Mouse (Mus musculus): Measurements from ENCODE around the gene Gstt3. TPM values are rescaled to one million over a fixed set of nuclear protein-coding genes. Genes with fewer than 3 reads are reported as not detected.

Gstt3 gene
- total RNA-seq, 2 experiments from 2014 or later: 1.6 to 1.8 TPM

GRCm38 (mm10) chr10:75797619-75798175 lies 16.5 kb upstream of the Gstt3 start:
- peak in 1 of 2 experiments; percentile 24 for DNase-seq (ENCODE audit: low spot score in 2 of 2)
- H3K27ac ChIP-seq: peak overlapping the region; percentile 83
- TF ChIP-seq CTCF (conservative IDR thresholded peaks at IDR 0.05): no peak
- H3K4me3 ChIP-seq: peak overlapping the region; percentile 65

- Histone ChIP-seq H3K4me3 (peak overlapping the region; percentile 65; the same call in 1 of the 2 replicates), H3K27ac (no peak overlapping the region)
- TF ChIP-seq CTCF (conservative IDR thresholded peaks at IDR 0.05): no peak
- DNase-seq (ENCODE audit: low spot score in 2 of 2): no peak
Measured at GRCm38 (mm10) chr10:75796731-75797516, 15.7 kb upstream of the Gstt3 start.

GRCm38 (mm10) chr10:75794880-75795279 lies 13.7 kb upstream of the Gstt3 start:
- Histone ChIP-seq H3K4me3 (no peak overlapping the region), H3K27ac (no peak overlapping the region)
- no peak for DNase-seq (ENCODE audit: low spot score in 2 of 2)
- no peak for TF ChIP-seq CTCF (conservative IDR thresholded peaks at IDR 0.05)

GRCm38 (mm10) chr10:75790773-75791172 lies 9.6 kb upstream of the Gstt3 start:
- TF ChIP-seq CTCF (conservative IDR thresholded peaks at IDR 0.05): peak; percentile 51
- no peak for DNase-seq (ENCODE audit: low spot score in 2 of 2)
- Histone ChIP-seq H3K27ac (no peak overlapping the region), H3K4me3 (no peak overlapping the region)

GRCm38 (mm10) chr10:75789841-75790240 lies 8.6 kb upstream of the Gstt3 start:
- H3K27ac ChIP-seq: no peak overlapping the region
- no peak overlapping the region for H3K4me3 ChIP-seq
- DNase-seq (ENCODE audit: low spot score in 2 of 2): no peak
- TF ChIP-seq CTCF (conservative IDR thresholded peaks at IDR 0.05): no peak

- no peak overlapping the region for H3K27ac ChIP-seq
- no peak overlapping the region for H3K4me3 ChIP-seq
- no peak for DNase-seq (ENCODE audit: low spot score in 2 of 2)
- no peak for TF ChIP-seq CTCF (conservative IDR thresholded peaks at IDR 0.05)
Measured at GRCm38 (mm10) chr10:75789081-75789735, 8.0 kb upstream of the Gstt3 start.

- H3K4me3 ChIP-seq: no peak overlapping the region
- no peak for TF ChIP-seq CTCF (conservative IDR thresholded peaks at IDR 0.05)
- no peak overlapping the region for H3K27ac ChIP-seq
- DNase-seq (ENCODE audit: low spot score in 2 of 2): no peak
Measured at GRCm38 (mm10) chr10:75788277-75788676, 7.1 kb upstream of the Gstt3 start.

- H3K27ac ChIP-seq: no peak overlapping the region
- TF ChIP-seq CTCF (conservative IDR thresholded peaks at IDR 0.05): no peak
- no peak for DNase-seq (ENCODE audit: low spot score in 2 of 2)
- no peak overlapping the region for H3K4me3 ChIP-seq
Measured at GRCm38 (mm10) chr10:75785442-75785841, 4.2 kb upstream of the Gstt3 start.

- no peak for TF ChIP-seq CTCF (conservative IDR thresholded peaks at IDR 0.05)
- Histone ChIP-seq H3K27ac (no peak overlapping the region), H3K4me3 (no peak overlapping the region)
- DNase-seq (ENCODE audit: low spot score in 2 of 2): no peak
Measured at GRCm38 (mm10) chr10:75779206-75780174, 1.7 kb downstream of the Gstt3 start.

GRCm38 (mm10) chr10:75777885-75778284 lies 3.3 kb downstream of the Gstt3 start:
- no peak for TF ChIP-seq CTCF (conservative IDR thresholded peaks at IDR 0.05)
- no peak overlapping the region for H3K27ac ChIP-seq
- DNase-seq (ENCODE audit: low spot score in 2 of 2): no peak
- no peak overlapping the region for H3K4me3 ChIP-seq

GRCm38 (mm10) chr10:75776562-75776961 lies 4.7 kb downstream of the Gstt3 start:
- no peak overlapping the region for H3K27ac ChIP-seq
- TF ChIP-seq CTCF (conservative IDR thresholded peaks at IDR 0.05): no peak
- DNase-seq (ENCODE audit: low spot score in 2 of 2): no peak
- H3K4me3 ChIP-seq: no peak overlapping the region

GRCm38 (mm10) chr10:75774587-75774986 lies 6.6 kb downstream of the Gstt3 start:
- no peak overlapping the region for H3K27ac ChIP-seq
- TF ChIP-seq CTCF (conservative IDR thresholded peaks at IDR 0.05): no peak
- no peak for DNase-seq (ENCODE audit: low spot score in 2 of 2)
- no peak overlapping the region for H3K4me3 ChIP-seq
